Mouse (Mus musculus) liver, adult 2 months (tissue): Measurements from ENCODE around the gene Ifit3. TPM values are rescaled to one million over a fixed set of nuclear protein-coding genes. Genes with fewer than 3 reads are reported as not detected.
"Not testable (repeated sequence)": the region's sequence is repeated elsewhere in the genome, so short reads cannot be mapped to it uniquely, and the experiment has no call there.

Experiments
- DNase-seq: peaks from one replicate; pipeline ENCODE4 v3.0.0-alpha.2; 2011; ENCODE audit warnings: low read depth, low spot score; ENCODE audit errors: extremely low read depth
- H3K27ac ChIP-seq: fragments of 200-500 bp; replicated peaks from 2 replicates; pipeline ENCODE4 v1.5.1; 2012; ENCODE audit warnings: low read depth, mild to moderate bottlenecking, control low read depth, inconsistent platforms, low read length; ENCODE audit not compliant: insufficient read depth
- H3K27me3 ChIP-seq: fragments of 200-500 bp; 2 replicates; pipeline ENCODE4 v1.6.1; 2012; ENCODE audit warnings: mild to moderate bottlenecking, moderate library complexity, low read length, inconsistent platforms; ENCODE audit not compliant: control insufficient read depth, insufficient read depth
- H3K36me3 ChIP-seq: fragments of 200-500 bp; 2 replicates; pipeline ENCODE4 v1.6.1; 2012; ENCODE audit warnings: low read length, inconsistent platforms; ENCODE audit not compliant: control insufficient read depth, insufficient read depth
- H3K4me1 ChIP-seq: fragments of 200-500 bp; 2 replicates; pipeline ENCODE4 v1.6.1; 2011; ENCODE audit warnings: low read length; ENCODE audit not compliant: control insufficient read depth, insufficient read depth
- H3K4me3 ChIP-seq: fragments of 200-500 bp; 2 replicates; pipeline ENCODE4 v1.5.1; 2011; ENCODE audit warnings: low read depth, mild to moderate bottlenecking, control low read depth, low read length, moderate library complexity; ENCODE audit not compliant: insufficient read depth
- H3K79me2 ChIP-seq: fragments of 200-500 bp; 2 replicates; pipeline ENCODE4 v1.6.1; 2012; ENCODE audit warnings: inconsistent platforms, mild to moderate bottlenecking, low read length, moderate library complexity; ENCODE audit not compliant: control insufficient read depth, insufficient read depth
- H3K9ac ChIP-seq: fragments of 200-500 bp; 2 replicates; pipeline ENCODE4 v1.6.1; 2012; ENCODE audit warnings: low read depth, mild to moderate bottlenecking, control low read depth, inconsistent platforms, low read length
- CTCF ChIP-seq: fragments of 200-500 bp; IDR thresholded peaks from 2 replicates; pipeline ENCODE4 v1.5.1; 2011; ENCODE audit warnings: low read depth, low read length, control low read depth
- POLR2A ChIP-seq: fragments of 200-500 bp; IDR thresholded peaks from 2 replicates; pipeline ENCODE4 v1.6.1; 2011; ENCODE audit warnings: low read length, control low read depth; ENCODE audit not compliant: insufficient read depth; ENCODE audit errors: extremely low read depth
- WGBS: fragments of 180-500 bp; shearing (Covaris S2); methylation state at CpG from one replicate; pipeline ENCODE4 v1.1.7; 2018; 5-methylcytosine and 5-hydroxymethylcytosine counted together
- polyA plus RNA-seq: library from polyadenylated mRNA; depleted of rRNA; stranded (reverse); fragments of >200 nt; gene quantifications from 2 replicates; pipeline ENCODE4 v1.2.3, GENCODE M21; 2012
- total RNA-seq: library from RNA; depleted of rRNA; stranded (reverse); fragments of >200 nt; gene quantifications from 2 replicates; pipeline ENCODE4 v1.2.3, GENCODE M21; 2014

Gene Ifit3
- total and polyA plus RNA-seq, 2 experiments = 5.8 to 39.2 TPM

- 59% methylated on average over 1 of the region's 1 CpGs for WGBS
- TF ChIP-seq CTCF (no peak), POLR2A (no peak)
- no peaks in the 10 kb centered on the region; the same call in 1 of the 2 replicates for H3K36me3 ChIP-seq
- no peaks in the 10 kb centered on the region for H3K79me2 ChIP-seq
- no peaks in the 10 kb centered on the region for H3K27me3 ChIP-seq
- no peak overlapping the region for H3K9ac ChIP-seq
- no peak for DNase-seq
- no peak overlapping the region for H3K27ac ChIP-seq
- H3K4me3 ChIP-seq = no peak overlapping the region
- H3K4me1 ChIP-seq = no peaks in the 10 kb centered on the region
These were observed 6.2 kb upstream of the Ifit3 start for GRCm38 (mm10) chr19:34577121-34577520.

GRCm38 (mm10) chr19:34582696-34583095 is 635 bp upstream of the Ifit3 start:
- 82% methylated on average over 2 of the region's 2 CpGs for WGBS
- not testable (repeated sequence) for DNase-seq, H3K4me1 ChIP-seq, H3K27me3 ChIP-seq, H3K9ac ChIP-seq, H3K4me3 ChIP-seq, H3K36me3 ChIP-seq, H3K79me2 ChIP-seq
- 0 out of 2 replicates have a peak overlapping the region, but pooled peaks have one; percentile 58 for H3K27ac ChIP-seq

- not testable (repeated sequence) for H3K27ac ChIP-seq, H3K36me3 ChIP-seq, H3K79me2 ChIP-seq, H3K27me3 ChIP-seq, H3K4me3 ChIP-seq, DNase-seq, H3K9ac ChIP-seq, H3K4me1 ChIP-seq
- 0 out of 2 replicates have a peak, but pooled peaks have one; percentile 4 for TF ChIP-seq CTCF
- WGBS = 61% methylated on average over 5 of the region's 5 CpGs
These were observed 2.6 kb downstream of the Ifit3 start for GRCm38 (mm10) chr19:34585740-34586458.

GRCm38 (mm10) chr19:34587898-34588692 is 4.8 kb downstream of the Ifit3 start:
- not testable (repeated sequence) for H3K4me1 ChIP-seq, H3K79me2 ChIP-seq, H3K36me3 ChIP-seq, H3K4me3 ChIP-seq, H3K27me3 ChIP-seq, H3K9ac ChIP-seq
- WGBS = 65% methylated on average over 8 of the region's 12 CpGs
- peak overlapping the region; percentile 3; the same call in 1 of the 2 replicates for H3K27ac ChIP-seq
- peak; percentile 48 for DNase-seq

GRCm38 (mm10) chr19:34588959-34589358 is 5.6 kb downstream of the Ifit3 start:
- Histone ChIP-seq H3K4me1 (0 out of 2 replicates have a peak, but pooled peaks cover 2% of the 10 kb centered on the region), H3K27me3 (no peaks in the 10 kb centered on the region), H3K36me3 (no peaks in the 10 kb centered on the region), H3K4me3 (no peak overlapping the region), H3K9ac (no peak overlapping the region), H3K27ac (no peak overlapping the region), H3K79me2 (no peaks in the 10 kb centered on the region)
- no peak for TF ChIP-seq CTCF
- no peak for TF ChIP-seq POLR2A
- DNase-seq = no peak

- 92% methylated on average over 2 of the region's 2 CpGs for WGBS
- DNase-seq = no peak
- H3K79me2 ChIP-seq = no peaks in the 10 kb centered on the region
- no peak overlapping the region for H3K9ac ChIP-seq
- H3K36me3 ChIP-seq = no peaks in the 10 kb centered on the region
- H3K4me3 ChIP-seq = no peak overlapping the region
- no peaks in the 10 kb centered on the region for H3K27me3 ChIP-seq
- no peaks in the 10 kb centered on the region; the same call in 1 of the 2 replicates for H3K4me1 ChIP-seq
- H3K27ac ChIP-seq = no peak overlapping the region
- no peak for TF ChIP-seq CTCF
- TF ChIP-seq POLR2A = no peak
These were observed 10.1 kb downstream of the Ifit3 start for GRCm38 (mm10) chr19:34593456-34593855.

GRCm38 (mm10) chr19:34594523-34594922 is 11.2 kb downstream of the Ifit3 start:
- not testable (repeated sequence) for H3K4me1 ChIP-seq
- WGBS = 91% methylated on average over 3 of the region's 3 CpGs

More at GRCm38 (mm10) chr19:34594523-34594922, 11.2 kb downstream of the Ifit3 start:
- H3K36me3 ChIP-seq, H3K4me3 ChIP-seq, H3K79me2 ChIP-seq, DNase-seq, H3K27me3 ChIP-seq, H3K27ac ChIP-seq, H3K9ac ChIP-seq: not testable (repeated sequence)
